In genomic region chr6:30716796-30717195, GRCm38 (mm10) we compare ENCODE assay signal across 16 mouse cellular contexts. TPM values are rescaled to one million over a fixed set of nuclear protein-coding genes. Genes with fewer than 3 reads are reported as not detected.
DNase-seq lines count a peak whose midpoint lies in the region; ATAC-seq and TF ChIP-seq lines count a peak whose summit lies in the region.
"Had no signal": no experiment of that assay in that cellular context is flagged by ENCODE, and none has a peak within 500 bp of the region (broad histone marks: within the 10 kb centered on the region; RNA-seq: fewer than 3 reads in every experiment).

No protein-coding gene starts in this region.

- H3K36me3 ChIP-seq in forebrain, embryonic 10.5 days (replicated peaks), result no peaks in the 10 kb centered on the region
- no peaks in the 10 kb centered on the region for H3K36me3 ChIP-seq in forebrain, embryonic 11.5 days (ENCODE audit: control insufficient read depth, insufficient read depth, low read length)
- H3K36me3 ChIP-seq in hindbrain, postnatal 0 days (ENCODE audit: insufficient read depth, low read length), result no peaks in the 10 kb centered on the region
- H3K36me3 ChIP-seq in hindbrain, embryonic 16.5 days (ENCODE audit: control insufficient read depth, insufficient read depth, low read length), result no peaks in the 10 kb centered on the region
- H3K36me3 ChIP-seq in stomach, embryonic 16.5 days (ENCODE audit: control insufficient read depth, insufficient read depth, low read length), result no peaks in the 10 kb centered on the region
- no peaks in the 10 kb centered on the region for H3K36me3 ChIP-seq in stomach, postnatal 0 days (ENCODE audit: control insufficient read depth, insufficient read depth, low read length)
- H3K36me3 ChIP-seq: G1E; neural tube, embryonic 12.5 days had no signal

- H3K4me3 ChIP-seq in forebrain, embryonic 10.5 days, result no peak overlapping the region
- no peak overlapping the region for H3K4me3 ChIP-seq in forebrain, embryonic 11.5 days (ENCODE audit: low read depth, low read length)
- no peak overlapping the region for H3K4me3 ChIP-seq in hindbrain, postnatal 0 days (ENCODE audit: low read length)
- H3K4me3 ChIP-seq in hindbrain, embryonic 16.5 days (ENCODE audit: low read length), result no peak overlapping the region
- no peak overlapping the region for H3K4me3 ChIP-seq in stomach, embryonic 16.5 days (replicated peaks; ENCODE audit: low read length)
- H3K4me3 ChIP-seq in stomach, postnatal 0 days (ENCODE audit: low read depth, low read length), result no peak overlapping the region
- H3K4me3 ChIP-seq: neural tube, embryonic 12.5 days had no signal

- no peaks in the 10 kb centered on the region for H3K9me3 ChIP-seq in forebrain, embryonic 10.5 days
- no peaks in the 10 kb centered on the region for H3K9me3 ChIP-seq in forebrain, embryonic 11.5 days (ENCODE audit: control insufficient read depth, low read length)
- H3K9me3 ChIP-seq in hindbrain, postnatal 0 days (ENCODE audit: low read length), result no peaks in the 10 kb centered on the region
- no peaks in the 10 kb centered on the region for H3K9me3 ChIP-seq in hindbrain, embryonic 16.5 days (ENCODE audit: control insufficient read depth, low read length)
- H3K9me3 ChIP-seq in stomach, embryonic 16.5 days (replicated peaks; ENCODE audit: control insufficient read depth, low read length), result no peaks in the 10 kb centered on the region
- no peaks in the 10 kb centered on the region for H3K9me3 ChIP-seq in stomach, postnatal 0 days (ENCODE audit: control insufficient read depth, low read length)
- H3K9me3 ChIP-seq: G1E; neural tube, embryonic 12.5 days had no signal

- H3K9ac ChIP-seq in forebrain, embryonic 11.5 days (ENCODE audit: low read length), result no peak overlapping the region
- no peak overlapping the region for H3K9ac ChIP-seq in hindbrain, postnatal 0 days (replicated peaks; ENCODE audit: low read length)
- no peak overlapping the region for H3K9ac ChIP-seq in hindbrain, embryonic 16.5 days (ENCODE audit: low read depth, low read length)
- no peak overlapping the region for H3K9ac ChIP-seq in stomach, embryonic 16.5 days (ENCODE audit: low read length)
- H3K9ac ChIP-seq in stomach, postnatal 0 days (ENCODE audit: low read length), result no peak overlapping the region
- H3K9ac ChIP-seq: neural tube, embryonic 12.5 days had no signal

- no peaks in the 10 kb centered on the region for H3K27me3 ChIP-seq in forebrain, embryonic 10.5 days (ENCODE audit: poor library complexity, severe bottlenecking)
- H3K27me3 ChIP-seq in forebrain, embryonic 11.5 days (ENCODE audit: control insufficient read depth, insufficient read depth, low read length), result no peaks in the 10 kb centered on the region
- H3K27me3 ChIP-seq in hindbrain, postnatal 0 days (ENCODE audit: insufficient read depth, low read length), result no peaks in the 10 kb centered on the region
- H3K27me3 ChIP-seq in hindbrain, embryonic 16.5 days (replicated peaks; ENCODE audit: control insufficient read depth, insufficient read depth, low read length), result no peaks in the 10 kb centered on the region
- no peaks in the 10 kb centered on the region for H3K27me3 ChIP-seq in stomach, embryonic 16.5 days (ENCODE audit: control insufficient read depth, insufficient read depth, low read length)
- no peaks in the 10 kb centered on the region for H3K27me3 ChIP-seq in stomach, postnatal 0 days (ENCODE audit: control insufficient read depth, insufficient read depth, low read length)
- H3K27me3 ChIP-seq: neural tube, embryonic 12.5 days had no signal

- 0 out of 2 replicates have a peak overlapping the region, but pooled peaks have one; percentile 25 for H3K27ac ChIP-seq in forebrain, embryonic 10.5 days
- H3K27ac ChIP-seq in forebrain, embryonic 11.5 days (ENCODE audit: low read depth, low read length), result no peak overlapping the region
- H3K27ac ChIP-seq in hindbrain, postnatal 0 days, result no peak overlapping the region
- H3K27ac ChIP-seq in hindbrain, embryonic 16.5 days (ENCODE audit: low read depth, low read length), result no peak overlapping the region
- peak overlapping the region; percentile 24; the same call in 1 of the 2 replicates for H3K27ac ChIP-seq in stomach, embryonic 16.5 days (ENCODE audit: low read length)
- no peak overlapping the region for H3K27ac ChIP-seq in stomach, postnatal 0 days (replicated peaks)
- H3K27ac ChIP-seq: neural tube, embryonic 12.5 days had no signal

- no peak for TF ChIP-seq CTCF in hindbrain, postnatal 0 days (IDR thresholded peaks at IDR 0.05; ENCODE audit: low read depth)
- TF ChIP-seq CTCF in stomach, postnatal 0 days (IDR thresholded peaks at IDR 0.05; ENCODE audit: low read depth), result no peak

- H3K4me2 ChIP-seq in forebrain, embryonic 11.5 days (ENCODE audit: low read depth, low read length, severe bottlenecking), result no peak overlapping the region
- no peak overlapping the region for H3K4me2 ChIP-seq in hindbrain, postnatal 0 days (ENCODE audit: low read depth, low read length)
- no peak overlapping the region for H3K4me2 ChIP-seq in hindbrain, embryonic 16.5 days (ENCODE audit: low read length)
- no peak overlapping the region for H3K4me2 ChIP-seq in stomach, embryonic 16.5 days (ENCODE audit: low read depth, low read length)
- H3K4me2 ChIP-seq in stomach, postnatal 0 days (replicated peaks; ENCODE audit: low read depth), result no peak overlapping the region
- H3K4me2 ChIP-seq: midbrain, embryonic 11.5 days; neural tube, embryonic 12.5 days had no signal

- intact Hi-C loops in left cerebral cortex, postnatal 10 days (cut with DNase I), result no loop called here

- ATAC-seq in forebrain, embryonic 11.5 days (replicated peaks; ENCODE audit: low FRiP score), result no peak
- no peak for ATAC-seq in hindbrain, postnatal 0 days
- ATAC-seq in hindbrain, embryonic 16.5 days, result no peak
- ATAC-seq in stomach, embryonic 16.5 days (ENCODE audit: insufficient read depth, low FRiP score), result no peak
- no peak for ATAC-seq in stomach, postnatal 0 days (ENCODE audit: low FRiP score, low TSS enrichment)
- ATAC-seq: CD4-positive, CD25-positive, alpha-beta regulatory T cell, adult 4 months had no signal

- no peak for TF ChIP-seq EP300 in stomach, postnatal 0 days (optimal IDR thresholded peaks at IDR 0.05)

- 94% methylated on average over 7 of the region's 7 CpGs for WGBS in forebrain, embryonic 10.5 days
- 90% methylated on average over 7 of the region's 7 CpGs for WGBS in forebrain, embryonic 11.5 days
- 56% methylated on average over 7 of the region's 7 CpGs for WGBS in hindbrain, postnatal 0 days
- WGBS in hindbrain, embryonic 16.5 days, result 61% methylated on average over 7 of the region's 7 CpGs
- 70% methylated on average over 7 of the region's 7 CpGs for WGBS in stomach, embryonic 16.5 days
- WGBS in stomach, postnatal 0 days, result 58% methylated on average over 7 of the region's 7 CpGs

- no peak for DNase-seq in forebrain, embryonic 10.5 days (ENCODE audit: extremely low spot score, low spot score)
- no peak for DNase-seq in forebrain, embryonic 11.5 days (ENCODE audit: low spot score)
- peak; percentile 5 for DNase-seq in hindbrain, postnatal 0 days (ENCODE audit: low spot score)
- DNase-seq in stomach, postnatal 0 days (ENCODE audit: low spot score), result no peak
- peak; percentile 45 for DNase-seq in lung, postnatal 25 days (ENCODE audit: low spot score)
- no peak for DNase-seq in left cerebral cortex, postnatal 10 days (ENCODE audit: extremely low spot score in 1 of 2, low spot score in 2 of 2)
- DNase-seq: adrenal gland, postnatal 36 days; embryo, embryonic 11 days; gastrocnemius, postnatal 25 days; kidney, postnatal 4 days had no signal

- peaks cover 21% of the 10 kb centered on the region for H3K4me1 ChIP-seq in forebrain, embryonic 10.5 days
- no peaks in the 10 kb centered on the region; the same call in 1 of the 2 replicates for H3K4me1 ChIP-seq in forebrain, embryonic 11.5 days (replicated peaks; ENCODE audit: control insufficient read depth, insufficient read depth, low read length)
- no peaks in the 10 kb centered on the region for H3K4me1 ChIP-seq in hindbrain, postnatal 0 days (ENCODE audit: insufficient read depth, low read length)
- H3K4me1 ChIP-seq in hindbrain, embryonic 16.5 days (ENCODE audit: control insufficient read depth, insufficient read depth, low read depth, low read length), result peaks cover under 1% of the 10 kb centered on the region; the same call in 1 of the 2 replicates
- peaks cover 7% of the 10 kb centered on the region for H3K4me1 ChIP-seq in stomach, embryonic 16.5 days (ENCODE audit: control insufficient read depth, insufficient read depth, low read length)
- peaks cover 4% of the 10 kb centered on the region; the same call in 1 of the 2 replicates for H3K4me1 ChIP-seq in stomach, postnatal 0 days (replicated peaks; ENCODE audit: control insufficient read depth, insufficient read depth)

RNA-seq across cellular contexts. Expression of gene Mest, which starts 6.6 kb away (rescaled TPM):
- 2,195 and 2,268 TPM in 2 replicates for polyA plus RNA-seq in forebrain, embryonic 10.5 days (2016; fragmentation: Nextera tagmentation; extraction: Ambion mirVana)
- 1,661 and 1,678 TPM in 2 replicates for polyA plus RNA-seq in forebrain, embryonic 11.5 days (2014; fragmentation: Nextera tagmentation; extraction: Ambion mirVana)
- total RNA-seq in hindbrain, postnatal 0 days (2014; rRNA removed), result 237 and 326 TPM in 2 replicates
- polyA plus RNA-seq in hindbrain, postnatal 0 days (2015; fragmentation: Nextera tagmentation; extraction: Ambion mirVana), result 152 and 154 TPM in 2 replicates
- 303 and 331 TPM in 2 replicates for polyA plus RNA-seq in hindbrain, embryonic 16.5 days (2015; fragmentation: Nextera tagmentation; extraction: Ambion mirVana)
- 746 and 846 TPM in 2 replicates for polyA plus RNA-seq in stomach, embryonic 16.5 days (2015; fragmentation: Nextera tagmentation; extraction: Ambion mirVana)
- 156 and 168 TPM in 2 replicates for polyA plus RNA-seq in stomach, postnatal 0 days (2015; fragmentation: Nextera tagmentation; extraction: Ambion mirVana)
- 100 to 1,000 TPM; 102 to 105 TPM for total RNA-seq in left cerebral cortex, postnatal 10 days (2021)

RNA-seq across cellular contexts. Expression of gene Cep41, which starts 23.2 kb away (rescaled TPM):
- 15.9 and 22.1 TPM in 2 replicates for polyA plus RNA-seq in forebrain, embryonic 10.5 days (2016; fragmentation: Nextera tagmentation; extraction: Ambion mirVana)
- polyA plus RNA-seq in forebrain, embryonic 11.5 days (2014; fragmentation: Nextera tagmentation; extraction: Ambion mirVana), result 21.6 and 24.1 TPM in 2 replicates
- total RNA-seq in hindbrain, postnatal 0 days (2014; rRNA removed), result 6.1 and 9.8 TPM in 2 replicates
- polyA plus RNA-seq in hindbrain, postnatal 0 days (2015; fragmentation: Nextera tagmentation; extraction: Ambion mirVana), result 8.2 TPM in 2 replicates
- 10.4 and 14.1 TPM in 2 replicates for polyA plus RNA-seq in hindbrain, embryonic 16.5 days (2015; fragmentation: Nextera tagmentation; extraction: Ambion mirVana)
- 8.8 and 11.6 TPM in 2 replicates for polyA plus RNA-seq in stomach, embryonic 16.5 days (2015; fragmentation: Nextera tagmentation; extraction: Ambion mirVana)
- polyA plus RNA-seq in stomach, postnatal 0 days (2015; fragmentation: Nextera tagmentation; extraction: Ambion mirVana), result 4.0 and 4.7 TPM in 2 replicates
- 1 to 10 TPM; 7.1 to 7.8 TPM for total RNA-seq in left cerebral cortex, postnatal 10 days (2021)

Comparison
In these comparisons a context has a peak if more than half of its experiments do, and no peak if none do; other contexts are left out.
1. H3K27ac ChIP-seq: peak in forebrain, embryonic 10.5 days (single experiment) and stomach, embryonic 16.5 days (single experiment); none in forebrain, embryonic 11.5 days (single experiment), hindbrain, postnatal 0 days (single experiment), hindbrain, embryonic 16.5 days (single experiment) and stomach, postnatal 0 days (single experiment).
2. DNase-seq: peak in hindbrain, postnatal 0 days (single experiment) and lung, postnatal 25 days (single experiment); none in forebrain, embryonic 10.5 days (single experiment), forebrain, embryonic 11.5 days (single experiment), stomach, postnatal 0 days (single experiment) and left cerebral cortex, postnatal 10 days (0 of 2).